Mouse (Mus musculus): Measurements from ENCODE around the gene Mki67. TPM values are rescaled to one million over a fixed set of nuclear protein-coding genes. Genes with fewer than 3 reads are reported as not detected.

Mki67 gene
- polyA plus RNA-seq, 1 experiment: 0.73 TPM

DNA sequence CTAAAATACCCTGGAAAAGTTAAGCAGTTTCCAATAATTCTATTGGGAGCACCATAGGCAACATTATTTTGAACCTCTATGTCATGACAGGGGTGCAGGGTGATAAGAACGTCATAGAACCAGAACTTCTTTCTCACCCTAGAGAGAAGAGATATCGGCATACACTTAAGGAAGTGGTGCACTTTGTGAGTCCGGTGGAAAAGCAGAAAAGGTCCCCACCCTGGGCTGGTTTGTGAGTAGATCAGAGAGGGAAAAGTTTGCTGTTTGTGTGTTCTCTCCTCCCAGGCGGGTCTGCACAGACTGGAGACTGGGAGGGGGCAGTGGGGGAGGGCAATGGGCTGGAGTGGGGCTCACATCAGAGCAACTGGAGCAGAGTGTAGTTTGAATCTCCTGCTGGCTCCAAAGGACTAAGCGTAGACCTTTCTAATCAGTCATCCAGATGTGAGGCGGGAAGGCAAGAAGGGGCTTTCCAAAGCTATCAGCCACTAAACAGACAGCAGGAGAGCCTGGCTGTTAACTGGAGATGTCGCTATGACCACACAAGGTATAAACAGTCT lies 5.4 kb upstream of the Mki67 start:
- TF ChIP-seq CTCF (IDR thresholded peaks at IDR 0.05; ENCODE audit: insufficient read depth, low read length) (no peak), POLR2A (IDR thresholded peaks at IDR 0.05; ENCODE audit: borderline replicate concordance, extremely low read depth, low read depth, low read length) (no peak)
- DNase-seq: no peak
- peaks cover 2% of the 10 kb centered on the region; the same call in 1 of the 2 replicates for H3K4me1 ChIP-seq (ENCODE audit: control insufficient read depth, insufficient read depth, low read length)
- WGBS: 67% methylated on average over 7 of the region's 7 CpGs
- no peak overlapping the region for H3K4me3 ChIP-seq (replicated peaks; ENCODE audit: extremely low read depth, low read depth, low read length)

GRCm38 (mm10) chr7:135716968-135717557 lies 902 bp upstream of the Mki67 start:
- 46% methylated on average over 7 of the region's 7 CpGs for WGBS
- TF ChIP-seq POLR2A (IDR thresholded peaks at IDR 0.05; ENCODE audit: borderline replicate concordance, extremely low read depth, low read depth, low read length) (no peak), CTCF (IDR thresholded peaks at IDR 0.05; ENCODE audit: insufficient read depth, low read length) (no peak)
- no peak for DNase-seq
- Histone ChIP-seq H3K4me3 (replicated peaks; ENCODE audit: extremely low read depth, low read depth, low read length) (peak overlapping the region; percentile 74), H3K4me1 (ENCODE audit: control insufficient read depth, insufficient read depth, low read length) (no peaks in the 10 kb centered on the region)

- H3K4me3 ChIP-seq (replicated peaks; ENCODE audit: extremely low read depth, low read depth, low read length): peak overlapping the region; percentile 74
- peak; percentile 85 for DNase-seq
- WGBS: under 1% methylated on average over 27 of the region's 28 CpGs
- TF ChIP-seq POLR2A (IDR thresholded peaks at IDR 0.05; ENCODE audit: borderline replicate concordance, extremely low read depth, low read depth, low read length) (peak; percentile 42; the same call in 1 of the 2 replicates), CTCF (IDR thresholded peaks at IDR 0.05; ENCODE audit: insufficient read depth, low read length) (no peak)
- no peaks in the 10 kb centered on the region for H3K4me1 ChIP-seq (ENCODE audit: control insufficient read depth, insufficient read depth, low read length)
These were observed 300 bp upstream of the Mki67 start for GRCm38 (mm10) chr7:135716445-135716877.

GRCm38 (mm10) chr7:135715166-135715565 lies 995 bp downstream of the Mki67 start:
- DNase-seq: no peak
- no peak overlapping the region for H3K4me3 ChIP-seq (replicated peaks; ENCODE audit: extremely low read depth, low read depth, low read length)

DNA sequence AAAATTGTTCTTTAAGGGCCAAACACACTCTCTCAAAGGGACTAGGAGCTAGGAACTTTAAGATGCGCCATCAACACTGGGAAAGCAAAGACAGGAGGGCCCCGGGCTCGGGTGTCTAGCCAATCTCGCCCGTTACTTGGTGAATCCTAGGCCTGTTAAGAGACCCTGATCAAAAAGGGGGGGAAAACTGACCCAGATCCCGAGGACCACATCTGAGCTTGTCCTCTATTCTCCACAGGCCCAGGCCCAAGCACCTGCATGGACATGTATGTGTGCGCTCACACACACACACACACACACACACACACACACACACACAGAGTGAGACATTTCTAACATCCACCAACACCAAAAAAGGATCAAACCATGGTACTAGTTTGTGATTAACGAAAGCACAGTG lies 2.8 kb downstream of the Mki67 start:
- TF ChIP-seq CTCF (IDR thresholded peaks at IDR 0.05; ENCODE audit: insufficient read depth, low read length) (no peak), POLR2A (IDR thresholded peaks at IDR 0.05; ENCODE audit: borderline replicate concordance, extremely low read depth, low read depth, low read length) (no peak)
- no peak overlapping the region for H3K4me3 ChIP-seq (replicated peaks; ENCODE audit: extremely low read depth, low read depth, low read length)
- H3K4me1 ChIP-seq (ENCODE audit: control insufficient read depth, insufficient read depth, low read length): no peaks in the 10 kb centered on the region; the same call in 1 of the 2 replicates
- DNase-seq: no peak
- 79% methylated on average over 8 of the region's 8 CpGs for WGBS

More at GRCm38 (mm10) chr7:135715166-135715565, 995 bp downstream of the Mki67 start:
- no peak for TF ChIP-seq CTCF (IDR thresholded peaks at IDR 0.05; ENCODE audit: insufficient read depth, low read length)
- no peak for TF ChIP-seq POLR2A (IDR thresholded peaks at IDR 0.05; ENCODE audit: borderline replicate concordance, extremely low read depth, low read depth, low read length)
- no peaks in the 10 kb centered on the region; the same call in 1 of the 2 replicates for H3K4me1 ChIP-seq (ENCODE audit: control insufficient read depth, insufficient read depth, low read length)
- WGBS: 18% methylated on average over 7 of the region's 7 CpGs

DNA sequence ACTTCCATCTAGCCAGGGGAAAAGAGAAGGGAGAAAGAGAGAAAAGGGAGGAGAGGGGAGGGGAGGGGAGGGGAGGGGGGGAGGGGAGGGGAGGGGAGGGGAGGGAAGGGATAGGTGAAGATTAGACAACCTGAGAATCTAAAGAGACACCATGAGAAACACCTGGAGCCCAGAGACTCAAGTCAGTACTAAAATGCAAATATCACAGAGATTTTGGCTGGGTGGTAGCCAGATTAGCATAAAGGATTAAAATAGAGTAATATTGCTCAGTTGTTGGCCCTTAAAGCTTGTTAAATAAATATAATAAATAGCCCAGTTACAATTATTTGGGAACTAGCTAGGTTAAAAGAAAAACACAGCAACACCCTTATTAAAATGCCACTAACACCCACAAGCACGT lies 3.6 kb downstream of the Mki67 start:
- no peak for TF ChIP-seq POLR2A (IDR thresholded peaks at IDR 0.05; ENCODE audit: borderline replicate concordance, extremely low read depth, low read depth, low read length)
- Histone ChIP-seq H3K4me3 (replicated peaks; ENCODE audit: extremely low read depth, low read depth, low read length) (no peak overlapping the region), H3K4me1 (ENCODE audit: control insufficient read depth, insufficient read depth, low read length) (no peaks in the 10 kb centered on the region; the same call in 1 of the 2 replicates)
- WGBS: 92% methylated on average over 1 of the region's 1 CpGs
- DNase-seq: no peak

GRCm38 (mm10) chr7:135710702-135711101 lies 5.5 kb downstream of the Mki67 start:
- TF ChIP-seq POLR2A (IDR thresholded peaks at IDR 0.05; ENCODE audit: borderline replicate concordance, extremely low read depth, low read depth, low read length): no peak
- TF ChIP-seq CTCF (IDR thresholded peaks at IDR 0.05; ENCODE audit: insufficient read depth, low read length): no peak
- WGBS: 50% methylated on average over 2 of the region's 2 CpGs
- no peak for DNase-seq
- Histone ChIP-seq H3K4me3 (replicated peaks; ENCODE audit: extremely low read depth, low read depth, low read length) (no peak overlapping the region), H3K4me1 (ENCODE audit: control insufficient read depth, insufficient read depth, low read length) (no peaks in the 10 kb centered on the region; the same call in 1 of the 2 replicates)

GRCm38 (mm10) chr7:135705753-135706152 lies 10.4 kb downstream of the Mki67 start:
- TF ChIP-seq POLR2A (IDR thresholded peaks at IDR 0.05; ENCODE audit: borderline replicate concordance, extremely low read depth, low read depth, low read length): no peak
- no peak for TF ChIP-seq CTCF (IDR thresholded peaks at IDR 0.05; ENCODE audit: insufficient read depth, low read length)
- Histone ChIP-seq H3K4me3 (replicated peaks; ENCODE audit: extremely low read depth, low read depth, low read length) (no peak overlapping the region), H3K4me1 (ENCODE audit: control insufficient read depth, insufficient read depth, low read length) (no peaks in the 10 kb centered on the region; the same call in 1 of the 2 replicates)
- DNase-seq: no peak
- 89% methylated on average over 6 of the region's 6 CpGs for WGBS

- no peak overlapping the region for H3K4me3 ChIP-seq (replicated peaks; ENCODE audit: extremely low read depth, low read depth, low read length)
- TF ChIP-seq POLR2A (IDR thresholded peaks at IDR 0.05; ENCODE audit: borderline replicate concordance, extremely low read depth, low read depth, low read length) (no peak), CTCF (IDR thresholded peaks at IDR 0.05; ENCODE audit: insufficient read depth, low read length) (no peak)
- no peak for DNase-seq
- no peaks in the 10 kb centered on the region for H3K4me1 ChIP-seq (ENCODE audit: control insufficient read depth, insufficient read depth, low read length)
- 86% methylated on average over 1 of the region's 1 CpGs for WGBS
These were observed 11.1 kb downstream of the Mki67 start for GRCm38 (mm10) chr7:135705083-135705482.

DNA sequence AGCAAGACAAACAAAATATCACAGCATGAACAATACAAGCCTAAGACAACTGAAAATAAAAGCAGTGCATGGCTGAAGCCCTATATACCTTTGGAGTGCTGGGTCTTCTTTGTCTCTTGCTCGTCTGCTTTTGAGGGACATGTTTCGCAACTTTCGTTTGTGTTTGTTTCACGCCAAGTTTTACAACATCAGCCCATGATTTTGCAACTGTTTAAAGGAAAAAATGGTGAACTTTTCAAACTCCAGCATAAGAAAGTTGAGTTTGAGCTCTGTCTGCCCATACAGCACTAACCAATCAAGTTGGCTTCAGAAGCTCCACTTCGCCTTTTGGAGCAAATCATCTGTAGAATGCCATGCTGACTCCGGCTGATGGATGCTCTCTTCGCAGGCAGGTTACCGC lies 11.9 kb downstream of the Mki67 start:
- WGBS: 75% methylated on average over 8 of the region's 8 CpGs
- no peak overlapping the region for H3K4me3 ChIP-seq (replicated peaks; ENCODE audit: extremely low read depth, low read depth, low read length)
- no peaks in the 10 kb centered on the region for H3K4me1 ChIP-seq (ENCODE audit: control insufficient read depth, insufficient read depth, low read length)
- TF ChIP-seq CTCF (IDR thresholded peaks at IDR 0.05; ENCODE audit: insufficient read depth, low read length): no peak
- no peak for TF ChIP-seq POLR2A (IDR thresholded peaks at IDR 0.05; ENCODE audit: borderline replicate concordance, extremely low read depth, low read depth, low read length)
- no peak for DNase-seq

Data from lung, adult 2 months (tissue).